Mouse (Mus musculus) heart, postnatal 0 days (tissue): Measurements from ENCODE around the gene Olfr1389. TPM values are rescaled to one million over a fixed set of nuclear protein-coding genes. Genes with fewer than 3 reads are reported as not detected.
"Not testable (repeated sequence)": the region's sequence is repeated elsewhere in the genome, so short reads cannot be mapped to it uniquely, and the experiment has no call there.

ENCODE experiments used
- ATAC-seq: fragments of 200-750 bp; cut with Nextera tagmentation; 2 replicates; pipeline ENCODE4 v1.8.0; 2017; ENCODE audit warnings: low read depth, moderate number of reproducible peaks, moderate library complexity; ENCODE audit not compliant: insufficient read depth
- DNase-seq: peaks from one replicate; pipeline ENCODE4 v3.0.0-alpha.2; 2016; ENCODE audit warnings: low spot score
- H3K27ac ChIP-seq: fragments of 300-500 bp; sonication (generic); 2 replicates; pipeline ENCODE4 v1.5.1; 2014; ENCODE audit warnings: low read depth, mild to moderate bottlenecking
- H3K27me3 ChIP-seq: fragments of 300-500 bp; sonication (generic); 2 replicates; pipeline ENCODE4 v1.6.1; 2014; ENCODE audit warnings: low read length, mixed read lengths; ENCODE audit not compliant: control insufficient read depth, insufficient read depth
- H3K36me3 ChIP-seq: fragments of 300-500 bp; sonication (generic); replicated peaks from 2 replicates; pipeline ENCODE4 v1.6.1; 2014; ENCODE audit warnings: low read length, mixed read lengths; ENCODE audit not compliant: control insufficient read depth, insufficient read depth
- H3K4me1 ChIP-seq: fragments of 300-500 bp; sonication (generic); 2 replicates; pipeline ENCODE4 v1.6.1; 2014; ENCODE audit warnings: antibody characterized with exemption; ENCODE audit not compliant: control insufficient read depth, insufficient read depth
- H3K4me2 ChIP-seq: fragments of 300-500 bp; sonication (generic); 2 replicates; pipeline ENCODE4 v1.6.1; 2014; ENCODE audit warnings: low read depth, mild to moderate bottlenecking, low read length, moderate library complexity
- H3K4me3 ChIP-seq: fragments of 300-500 bp; sonication (generic); 2 replicates; pipeline ENCODE4 v1.5.1; 2014; ENCODE audit warnings: low read depth, low read length
- H3K9ac ChIP-seq: fragments of 300-500 bp; sonication (generic); replicated peaks from 2 replicates; pipeline ENCODE4 v1.6.1; 2014; ENCODE audit warnings: low read depth, low read length, mixed read lengths
- H3K9me3 ChIP-seq: fragments of 300-500 bp; sonication (generic); replicated peaks from 2 replicates; pipeline ENCODE4 v1.6.1; 2016; ENCODE audit warnings: low read length; ENCODE audit not compliant: control insufficient read depth
- CTCF ChIP-seq: IDR thresholded peaks from 2 replicates; pipeline ENCODE4 v1.5.1; 2016; ENCODE audit warnings: antibody characterized with exemption, control low read depth, low read depth
- EP300 ChIP-seq: IDR thresholded peaks from 2 replicates; pipeline ENCODE4 v1.6.1; 2016; ENCODE audit warnings: antibody characterized with exemption, low read depth
- WGBS: fragments of 180-500 bp; shearing (Covaris S2); extraction: QIAGEN DNeasy Blood & Tissue Kit; methylation state at CpG from one replicate; pipeline ENCODE4 v1.1.7; 2014; 5-methylcytosine and 5-hydroxymethylcytosine counted together
- polyA plus RNA-seq: library from polyadenylated mRNA; unstranded; fragments of >200 nt; fragmentation: Nextera tagmentation; extraction: Ambion mirVana; gene quantifications from 2 replicates; pipeline ENCODE4 v1.2.1, GENCODE M21; 2015
- total RNA-seq: library from RNA; depleted of rRNA; stranded (reverse); fragments of >200 nt; gene quantifications from 2 replicates; pipeline ENCODE4 v1.2.3, GENCODE M21; 2014; ENCODE audit warnings: low replicate concordance; rRNA removed

Gene Olfr1389
- not detected in 2 replicates for total RNA-seq
- not detected in 2 replicates for polyA plus RNA-seq

DNA sequence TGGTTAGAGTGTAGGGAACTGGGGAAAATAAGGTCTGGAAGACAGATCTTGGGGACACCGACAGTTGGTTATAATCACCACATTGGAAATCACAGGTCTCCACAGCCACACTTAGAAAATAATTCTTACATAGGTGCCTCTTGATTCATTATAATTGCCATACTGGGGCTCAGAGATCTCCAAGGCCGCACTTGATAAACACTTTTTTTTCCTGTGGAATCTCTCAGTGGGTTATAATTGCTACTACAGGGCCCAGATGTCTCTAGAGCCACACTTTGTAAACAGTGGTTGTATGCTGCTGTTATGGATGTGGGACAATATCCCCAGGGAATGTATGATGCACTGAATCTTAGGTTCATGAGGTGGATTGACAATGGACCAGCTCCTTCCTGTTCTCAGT lies at the start of gene Olfr1389:
Gene Olfr1389 (plus strand): TSS at position 301 of the 400 bp plus-strand sequence.
- DNase-seq: no peak
- no peaks in the 10 kb centered on the region for H3K9me3 ChIP-seq
- no peak for ATAC-seq
- no peak within 1 kb of the TSS for H3K4me2 ChIP-seq
- H3K4me1 ChIP-seq: peaks cover 8% of the 10 kb centered on the region; the same call in 1 of the 2 replicates
- no peaks in the 10 kb centered on the region for H3K27me3 ChIP-seq
- no peaks in the 10 kb centered on the region for H3K36me3 ChIP-seq
- no peak within 1 kb of the TSS for H3K27ac ChIP-seq
- H3K4me3 ChIP-seq: no peak within 1 kb of the TSS
- WGBS: 67% methylated on average over 2 of the region's 2 CpGs
- TF ChIP-seq EP300 (no peak), CTCF (no peak)
- no peak within 1 kb of the TSS for H3K9ac ChIP-seq

DNA sequence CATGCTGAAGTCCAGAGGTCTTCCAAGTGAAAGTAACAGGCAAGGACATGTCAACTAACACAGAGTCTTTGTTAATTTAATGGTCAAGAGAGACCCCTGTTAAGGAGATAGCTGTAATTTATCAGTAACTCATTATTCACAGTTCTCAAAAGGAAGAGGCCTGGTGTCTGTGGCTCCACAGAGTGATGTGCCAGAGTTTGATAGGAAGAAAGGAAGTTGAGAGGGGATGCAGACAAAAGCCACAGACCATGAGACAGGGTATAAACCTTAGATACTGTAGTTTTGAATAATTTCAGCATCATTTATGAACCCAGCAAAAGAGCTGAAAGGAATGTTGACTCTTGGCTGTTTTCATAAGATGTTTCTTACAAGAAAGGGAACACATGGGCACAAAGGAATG lies 39.7 kb upstream of the Olfr1389 start:
- Histone ChIP-seq H3K27ac (no peak overlapping the region), H3K4me2 (no peak overlapping the region), H3K4me1 (no peaks in the 10 kb centered on the region), H3K4me3 (no peak overlapping the region), H3K36me3 (no peaks in the 10 kb centered on the region), H3K9me3 (no peaks in the 10 kb centered on the region), H3K27me3 (no peaks in the 10 kb centered on the region), H3K9ac (no peak overlapping the region)
- no peak for TF ChIP-seq CTCF
- no peak for ATAC-seq
- DNase-seq: no peak

DNA sequence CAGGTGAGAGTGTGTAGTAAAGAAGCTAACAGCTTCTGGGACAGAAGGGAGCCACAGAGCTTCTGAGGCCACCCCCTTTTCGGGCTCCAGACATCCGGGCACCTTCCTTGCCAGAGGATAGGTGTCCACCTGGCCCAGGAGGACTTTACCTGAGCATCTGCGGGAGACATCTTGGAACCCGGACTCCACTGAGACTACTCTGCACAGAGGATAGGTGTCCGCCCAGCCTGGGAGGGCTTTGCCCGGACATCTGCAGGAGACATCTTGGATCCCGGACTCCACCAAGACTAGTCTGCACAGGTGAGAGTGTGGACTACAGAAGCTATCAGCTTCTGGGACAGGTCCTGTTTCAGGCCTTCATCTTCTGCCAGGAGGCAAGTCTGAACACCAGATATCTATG lies 36.7 kb upstream of the Olfr1389 start:
- not testable (repeated sequence) for DNase-seq, H3K27me3 ChIP-seq, H3K36me3 ChIP-seq, ATAC-seq, H3K4me2 ChIP-seq, H3K4me3 ChIP-seq, H3K27ac ChIP-seq, H3K4me1 ChIP-seq, H3K9me3 ChIP-seq, H3K9ac ChIP-seq
- 79% methylated on average over 7 of the region's 7 CpGs for WGBS

DNA sequence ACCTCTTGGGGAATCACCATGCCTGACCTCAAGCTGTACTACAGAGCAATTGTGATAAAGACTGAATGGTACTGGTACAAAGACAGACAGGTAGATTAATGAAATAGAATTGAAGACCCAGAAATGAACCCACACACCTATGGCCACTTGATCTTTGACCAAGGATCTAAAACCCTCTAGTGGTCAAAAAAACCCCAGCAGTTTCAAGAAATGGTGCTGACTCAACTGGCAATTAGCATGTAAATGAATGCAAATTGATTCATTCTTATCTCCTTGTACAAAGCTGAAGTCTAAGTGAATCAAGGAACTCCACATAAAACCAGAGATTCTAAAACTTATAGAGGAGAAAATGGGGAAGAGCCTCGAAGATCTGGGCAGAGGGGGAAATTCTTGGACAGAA lies 30.2 kb upstream of the Olfr1389 start:
- H3K4me1 ChIP-seq, H3K4me3 ChIP-seq, H3K27me3 ChIP-seq, ATAC-seq, H3K27ac ChIP-seq, DNase-seq, H3K9ac ChIP-seq, H3K4me2 ChIP-seq, H3K36me3 ChIP-seq, H3K9me3 ChIP-seq: not testable (repeated sequence)
- 67% methylated on average over 1 of the region's 1 CpGs for WGBS

DNA sequence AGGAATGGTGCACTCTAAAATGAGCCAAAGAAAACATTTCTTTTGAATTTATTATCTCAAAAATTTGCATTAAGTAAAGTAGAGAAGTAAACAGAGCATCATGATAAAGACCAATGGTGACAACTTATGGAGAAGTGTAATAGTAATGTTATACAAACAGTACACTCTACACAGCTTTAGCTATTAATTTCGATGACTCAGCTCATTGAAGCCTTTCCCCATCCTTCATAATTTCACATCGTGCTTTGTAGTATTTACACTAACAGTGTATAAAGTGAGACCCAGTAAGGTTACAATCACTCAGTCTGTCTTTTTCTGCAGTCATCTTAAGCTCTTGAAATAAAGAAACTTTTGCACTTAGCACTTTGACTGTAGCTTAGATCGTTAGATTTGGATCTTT lies 16.1 kb upstream of the Olfr1389 start:
- Histone ChIP-seq H3K4me1 (no peaks in the 10 kb centered on the region), H3K27ac (no peak overlapping the region), H3K27me3 (no peaks in the 10 kb centered on the region), H3K4me2 (no peak overlapping the region), H3K4me3 (no peak overlapping the region), H3K9me3 (no peaks in the 10 kb centered on the region), H3K36me3 (no peaks in the 10 kb centered on the region), H3K9ac (no peak overlapping the region)
- no peak for TF ChIP-seq CTCF
- TF ChIP-seq EP300: no peak
- DNase-seq: no peak
- no peak for ATAC-seq
- 58% methylated on average over 3 of the region's 3 CpGs for WGBS

DNA sequence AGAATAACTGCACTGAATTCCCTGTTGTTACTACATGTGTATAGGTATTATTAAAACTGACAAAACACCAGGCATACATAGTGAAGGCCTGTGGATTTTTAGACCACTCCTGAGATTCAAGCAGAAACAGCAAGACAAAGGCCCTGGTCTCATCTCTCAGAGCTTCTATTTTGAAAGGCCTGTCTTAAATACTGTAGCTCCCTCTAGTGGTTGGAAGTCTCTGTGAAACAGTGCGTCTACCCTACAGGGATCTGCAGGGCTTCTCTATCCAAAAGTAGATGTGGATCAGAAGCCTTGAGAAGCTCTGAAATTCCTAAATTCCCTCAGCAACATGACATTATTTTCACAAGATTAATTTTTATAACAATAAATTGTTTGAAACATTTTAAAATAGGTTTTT lies 12.3 kb upstream of the Olfr1389 start:
- DNase-seq: peak; percentile 8

More for the DNA sequence above, 12.3 kb upstream of the Olfr1389 start:
- no peaks in the 10 kb centered on the region for H3K4me1 ChIP-seq
- ATAC-seq: no peak
- 30% methylated on average over 1 of the region's 1 CpGs for WGBS
- H3K36me3 ChIP-seq: no peaks in the 10 kb centered on the region
- H3K27me3 ChIP-seq: no peaks in the 10 kb centered on the region
- H3K4me2 ChIP-seq: no peak overlapping the region
- no peak overlapping the region for H3K27ac ChIP-seq
- H3K9ac ChIP-seq: no peak overlapping the region
- TF ChIP-seq EP300: no peak
- peak; percentile 47 for TF ChIP-seq CTCF
- H3K4me3 ChIP-seq: no peak overlapping the region
- no peaks in the 10 kb centered on the region for H3K9me3 ChIP-seq
